Mouse (Mus musculus) midbrain, embryonic 16.5 days (tissue): Measurements from ENCODE around the gene Tesc. TPM values are rescaled to one million over a fixed set of nuclear protein-coding genes. Genes with fewer than 3 reads are reported as not detected.

Experiments used
- ATAC-seq: fragments of 200-750 bp; cut with Nextera tagmentation; 2 replicates; pipeline ENCODE4 v1.8.0; 2017; ENCODE audit warnings: moderate TSS enrichment
- H3K27ac ChIP-seq: fragments of 300-500 bp; sonication (generic); 2 replicates; pipeline ENCODE4 v1.5.1; 2014; ENCODE audit warnings: mild to moderate bottlenecking, low read length, mixed read lengths
- H3K27me3 ChIP-seq: fragments of 300-500 bp; sonication (generic); 2 replicates; pipeline ENCODE4 v1.6.1; 2014; ENCODE audit warnings: low read depth, low read length, mixed read lengths; ENCODE audit not compliant: control insufficient read depth, insufficient read depth
- H3K36me3 ChIP-seq: fragments of 300-500 bp; sonication (generic); 2 replicates; pipeline ENCODE4 v1.6.1; 2014; ENCODE audit warnings: mild to moderate bottlenecking, low read length, moderate library complexity, mixed read lengths; ENCODE audit not compliant: control insufficient read depth, insufficient read depth
- H3K4me1 ChIP-seq: fragments of 300-500 bp; sonication (generic); 2 replicates; pipeline ENCODE4 v1.6.1; 2014; ENCODE audit warnings: mild to moderate bottlenecking, low read length, mixed read lengths; ENCODE audit not compliant: control insufficient read depth, insufficient read depth
- H3K4me2 ChIP-seq: fragments of 300-500 bp; sonication (generic); 2 replicates; pipeline ENCODE4 v1.6.1; 2014; ENCODE audit warnings: mild to moderate bottlenecking, low read length, mixed read lengths
- H3K4me3 ChIP-seq: fragments of 300-500 bp; sonication (generic); 2 replicates; pipeline ENCODE4 v1.5.1; 2014; ENCODE audit warnings: low read depth, mild to moderate bottlenecking, low read length, moderate library complexity, mixed read lengths
- H3K9ac ChIP-seq: fragments of 300-500 bp; sonication (generic); 2 replicates; pipeline ENCODE4 v1.6.1; 2014; ENCODE audit warnings: low read depth, low read length, mixed read lengths
- H3K9me3 ChIP-seq: fragments of 300-500 bp; sonication (generic); replicated peaks from 2 replicates; pipeline ENCODE4 v1.6.1; 2014; ENCODE audit warnings: mild to moderate bottlenecking, low read length, mixed read lengths; ENCODE audit not compliant: control insufficient read depth, poor library complexity, severe bottlenecking
- WGBS: fragments of 180-500 bp; shearing (Covaris S2); extraction: QIAGEN DNeasy Blood & Tissue Kit; methylation state at CpG from one replicate; pipeline ENCODE4 v1.1.7; 2014; 5-methylcytosine and 5-hydroxymethylcytosine counted together
- polyA plus RNA-seq: library from polyadenylated mRNA; unstranded; fragments of >200 nt; fragmentation: Nextera tagmentation; extraction: Ambion mirVana; gene quantifications from 2 replicates; pipeline ENCODE4 v1.2.1, GENCODE M21; 2015

Gene Tesc
- polyA plus RNA-seq, 1 experiment from 2014 or later = 6.8 TPM

DNA sequence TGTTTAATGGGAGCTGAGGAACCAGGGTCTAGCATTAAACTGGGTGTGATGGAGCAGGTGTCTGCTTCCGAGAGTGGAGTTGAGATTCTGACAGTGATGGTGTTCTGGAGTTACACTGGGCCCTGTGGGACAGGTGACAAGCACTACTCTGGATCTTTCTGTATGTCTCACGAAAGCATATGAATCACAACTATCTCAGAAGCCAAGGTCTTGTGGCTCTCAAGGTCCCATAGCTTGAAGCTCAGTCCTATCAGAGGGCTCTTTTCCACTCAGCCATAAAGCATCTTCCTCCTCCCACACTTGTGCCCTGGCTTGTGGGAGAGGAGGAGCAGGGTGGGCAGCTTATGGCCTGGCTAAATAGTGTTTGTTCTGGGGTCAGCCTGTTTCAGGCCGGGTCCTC lies 36.6 kb upstream of the Tesc start:
- Histone ChIP-seq H3K4me1 (no peaks in the 10 kb centered on the region), H3K4me2 (no peak overlapping the region), H3K9me3 (no peaks in the 10 kb centered on the region), H3K36me3 (peaks cover 69% of the 10 kb centered on the region), H3K27ac (no peak overlapping the region), H3K4me3 (no peak overlapping the region), H3K27me3 (no peaks in the 10 kb centered on the region), H3K9ac (no peak overlapping the region)
- ATAC-seq = no peak
- 95% methylated on average over 3 of the region's 3 CpGs for WGBS

DNA sequence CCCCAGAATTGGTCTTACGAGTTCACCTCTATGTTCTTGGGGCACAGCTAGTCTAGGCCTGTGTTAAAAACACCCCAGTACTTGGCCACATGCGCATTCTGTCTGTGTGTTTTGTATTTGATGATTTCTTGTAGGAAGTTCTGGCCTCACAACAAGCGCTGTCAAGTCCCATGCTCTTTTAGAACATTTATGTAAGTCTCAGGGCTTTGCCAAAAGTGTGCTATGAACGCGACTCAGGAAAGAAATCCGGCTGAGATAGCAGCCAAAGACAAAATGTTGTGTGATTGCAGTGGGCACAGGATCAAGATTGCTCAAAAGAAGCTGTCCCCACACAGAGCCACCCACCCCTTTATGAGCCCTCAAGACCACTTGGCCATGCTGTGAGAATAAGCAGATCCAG lies 34.0 kb upstream of the Tesc start:
- Histone ChIP-seq H3K36me3 (peaks cover 59% of the 10 kb centered on the region), H3K4me1 (no peaks in the 10 kb centered on the region), H3K27me3 (no peaks in the 10 kb centered on the region), H3K27ac (no peak overlapping the region), H3K9ac (no peak overlapping the region), H3K4me2 (no peak overlapping the region), H3K4me3 (no peak overlapping the region), H3K9me3 (no peaks in the 10 kb centered on the region)
- ATAC-seq = no peak
- WGBS = 92% methylated on average over 6 of the region's 6 CpGs

DNA sequence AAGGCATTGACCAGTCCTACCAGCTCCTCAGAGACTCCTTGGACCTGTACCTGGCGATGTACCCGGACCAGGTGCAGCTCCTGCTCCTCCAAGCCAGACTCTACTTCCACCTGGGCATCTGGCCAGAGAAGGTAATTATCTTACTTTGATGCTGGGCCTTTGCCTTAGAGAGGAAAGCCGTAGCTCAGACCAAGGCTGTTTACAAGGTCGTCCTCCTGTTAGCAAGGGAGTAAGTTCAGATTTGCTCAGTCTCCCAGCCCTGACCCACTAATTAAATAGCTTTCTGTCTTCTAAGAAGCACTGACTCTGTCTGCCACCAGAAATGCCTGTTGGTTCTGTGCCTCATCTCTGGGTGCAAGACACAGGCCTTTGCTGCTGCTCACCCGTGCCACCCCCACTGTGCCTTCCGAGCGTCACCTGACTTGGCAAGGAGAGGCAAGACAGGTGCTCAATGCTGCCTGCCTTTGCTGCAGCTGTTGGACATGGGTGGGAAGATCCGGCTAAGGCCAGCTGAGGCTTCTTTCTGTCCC lies 32.1 kb upstream of the Tesc start:
- Histone ChIP-seq H3K36me3 (peaks cover 51% of the 10 kb centered on the region), H3K27me3 (no peaks in the 10 kb centered on the region), H3K27ac (no peak overlapping the region), H3K9ac (no peak overlapping the region), H3K4me2 (no peak overlapping the region), H3K9me3 (no peaks in the 10 kb centered on the region), H3K4me3 (no peak overlapping the region), H3K4me1 (no peaks in the 10 kb centered on the region)
- ATAC-seq = no peak
- 89% methylated on average over 8 of the region's 8 CpGs for WGBS

DNA sequence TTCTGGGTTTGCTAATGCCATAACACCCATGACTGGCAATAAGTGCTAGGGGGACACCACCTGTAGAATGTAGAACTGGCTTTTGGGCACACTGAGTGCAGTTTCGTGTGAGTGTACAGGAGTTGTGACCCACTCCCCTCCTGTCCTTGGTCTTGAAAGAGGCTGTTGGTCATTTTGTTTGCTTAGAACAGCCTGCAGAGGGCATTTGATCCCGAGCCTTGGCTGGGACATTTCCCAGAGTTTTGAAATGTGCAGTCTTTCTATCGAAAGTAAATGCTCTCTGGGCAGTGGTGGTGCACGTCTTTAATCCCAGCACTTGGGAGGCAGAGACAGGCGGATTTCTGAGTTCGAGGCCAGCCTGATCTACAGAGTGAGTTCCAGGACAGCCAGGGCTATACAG lies 31.6 kb upstream of the Tesc start:
- H3K9ac ChIP-seq = no peak overlapping the region
- H3K4me1 ChIP-seq = no peaks in the 10 kb centered on the region
- 90% methylated on average over 6 of the region's 6 CpGs for WGBS

DNA sequence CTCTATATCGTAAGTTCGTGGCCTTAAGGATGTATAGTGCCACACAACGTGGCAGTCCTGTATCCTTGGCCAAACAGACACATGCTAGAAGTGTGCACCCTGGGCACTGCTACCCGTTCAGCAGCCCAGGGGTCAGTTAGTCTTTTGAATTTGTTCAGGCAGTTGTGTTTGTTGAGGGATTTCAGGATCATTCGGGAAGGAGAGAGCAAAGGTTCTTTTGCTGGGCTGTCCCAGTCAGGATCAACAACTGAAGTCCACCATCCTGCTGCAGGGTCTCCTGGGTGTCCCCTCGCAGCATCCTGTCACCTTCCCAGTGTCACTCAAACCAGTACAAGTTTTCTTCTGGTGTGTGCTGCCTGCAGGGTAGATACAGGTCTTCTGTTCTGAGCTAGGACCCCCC lies 31.0 kb upstream of the Tesc start:
- 79% methylated on average over 6 of the region's 6 CpGs for WGBS
- no peak for ATAC-seq
- H3K9me3 ChIP-seq = no peaks in the 10 kb centered on the region
- H3K4me1 ChIP-seq = no peaks in the 10 kb centered on the region
- no peak overlapping the region for H3K9ac ChIP-seq
- no peak overlapping the region for H3K4me2 ChIP-seq
- no peak overlapping the region for H3K27ac ChIP-seq
- H3K27me3 ChIP-seq = no peaks in the 10 kb centered on the region
- H3K36me3 ChIP-seq = peaks cover 46% of the 10 kb centered on the region
- no peak overlapping the region for H3K4me3 ChIP-seq

More for the DNA sequence above, 31.6 kb upstream of the Tesc start:
- Histone ChIP-seq H3K36me3 (peaks cover 47% of the 10 kb centered on the region), H3K9me3 (no peaks in the 10 kb centered on the region), H3K27me3 (no peaks in the 10 kb centered on the region), H3K4me3 (no peak overlapping the region), H3K4me2 (no peak overlapping the region), H3K27ac (no peak overlapping the region)
- no peak for ATAC-seq

DNA sequence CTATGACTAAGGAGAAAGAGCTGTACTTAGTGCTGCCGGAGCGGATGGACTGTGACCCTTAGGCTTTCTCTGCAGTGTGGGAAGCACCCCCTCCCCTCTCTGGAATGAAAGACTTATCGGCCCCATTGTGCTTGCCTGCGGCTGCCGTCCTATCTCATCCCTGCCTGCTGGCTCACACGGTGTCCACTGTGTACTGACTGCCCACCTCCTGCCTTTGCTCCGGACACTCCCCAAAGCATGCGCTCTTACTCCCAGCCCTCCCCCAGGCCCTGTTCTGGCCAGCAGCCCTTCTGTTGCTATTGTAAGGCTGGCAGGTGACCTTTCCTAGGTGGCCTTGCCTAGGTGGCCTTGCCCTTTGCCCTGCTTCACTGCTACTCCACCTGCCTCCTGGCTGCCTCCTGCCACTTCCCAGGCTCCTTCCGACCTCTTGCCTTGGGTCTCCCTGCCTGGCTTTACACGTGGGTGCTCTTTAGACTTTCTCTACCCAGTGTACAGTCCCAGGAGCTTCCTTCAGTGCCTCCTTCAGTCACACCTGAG lies 30.0 kb upstream of the Tesc start:
- no peak overlapping the region for H3K9ac ChIP-seq
- H3K9me3 ChIP-seq = no peaks in the 10 kb centered on the region
- no peak for ATAC-seq
- no peak overlapping the region for H3K4me2 ChIP-seq
- H3K27ac ChIP-seq = no peak overlapping the region
- H3K27me3 ChIP-seq = no peaks in the 10 kb centered on the region
- 41% methylated on average over 10 of the region's 10 CpGs for WGBS
- H3K36me3 ChIP-seq = peaks cover 43% of the 10 kb centered on the region
- no peaks in the 10 kb centered on the region for H3K4me1 ChIP-seq
- no peak overlapping the region for H3K4me3 ChIP-seq

DNA sequence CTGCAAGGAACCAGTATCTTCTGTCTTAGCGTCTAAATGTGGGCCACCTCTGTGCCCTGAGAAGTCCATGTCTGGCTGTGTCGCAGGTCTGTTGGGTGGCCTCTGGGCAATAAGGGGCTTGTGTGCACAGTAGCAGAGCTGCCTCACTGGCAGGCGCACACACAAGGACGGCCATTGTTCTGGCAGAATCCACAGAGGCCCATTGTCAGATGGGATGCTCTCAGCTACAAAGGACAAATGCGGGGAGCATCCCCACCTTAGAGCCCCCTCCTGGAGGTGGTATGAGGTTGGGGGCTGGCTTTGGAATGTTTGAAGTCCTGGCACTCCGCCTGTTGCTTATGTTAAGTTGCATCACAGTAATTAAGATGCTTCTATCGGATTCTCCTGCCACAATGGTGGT lies 28.5 kb upstream of the Tesc start:
- 79% methylated on average over 7 of the region's 7 CpGs for WGBS
- Histone ChIP-seq H3K4me2 (no peak overlapping the region), H3K36me3 (peaks cover 50% of the 10 kb centered on the region), H3K27ac (no peak overlapping the region), H3K9me3 (no peaks in the 10 kb centered on the region), H3K4me3 (no peak overlapping the region), H3K27me3 (no peaks in the 10 kb centered on the region), H3K9ac (no peak overlapping the region), H3K4me1 (no peaks in the 10 kb centered on the region)
- ATAC-seq = no peak

DNA sequence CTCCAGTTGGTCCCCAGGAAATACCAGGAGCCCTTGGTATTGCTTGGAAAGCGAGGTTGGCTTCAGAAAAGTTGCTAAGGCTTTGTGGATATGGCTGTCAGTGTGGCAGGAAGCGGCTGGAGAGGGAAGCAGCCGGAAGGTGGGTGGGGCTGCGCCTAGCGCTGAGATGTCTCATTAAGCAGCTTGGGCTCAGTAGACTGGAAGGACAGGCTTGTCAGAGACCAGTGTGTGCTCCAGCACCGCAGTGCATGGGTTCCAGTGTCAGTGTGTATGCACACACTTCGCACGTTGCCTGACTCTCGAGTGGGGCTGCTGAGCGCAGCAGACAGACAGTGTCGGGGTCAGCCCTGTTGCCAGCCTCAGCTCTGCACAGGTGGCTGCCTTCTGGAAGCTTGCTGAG lies 28.0 kb upstream of the Tesc start:
- H3K27ac ChIP-seq = no peak overlapping the region
- no peak overlapping the region for H3K4me2 ChIP-seq
- no peak for ATAC-seq
- H3K4me1 ChIP-seq = no peaks in the 10 kb centered on the region
- peaks cover 46% of the 10 kb centered on the region for H3K36me3 ChIP-seq
- no peaks in the 10 kb centered on the region for H3K27me3 ChIP-seq
- no peaks in the 10 kb centered on the region for H3K9me3 ChIP-seq
- H3K4me3 ChIP-seq = no peak overlapping the region
- H3K9ac ChIP-seq = no peak overlapping the region
- WGBS = 82% methylated on average over 11 of the region's 11 CpGs

DNA sequence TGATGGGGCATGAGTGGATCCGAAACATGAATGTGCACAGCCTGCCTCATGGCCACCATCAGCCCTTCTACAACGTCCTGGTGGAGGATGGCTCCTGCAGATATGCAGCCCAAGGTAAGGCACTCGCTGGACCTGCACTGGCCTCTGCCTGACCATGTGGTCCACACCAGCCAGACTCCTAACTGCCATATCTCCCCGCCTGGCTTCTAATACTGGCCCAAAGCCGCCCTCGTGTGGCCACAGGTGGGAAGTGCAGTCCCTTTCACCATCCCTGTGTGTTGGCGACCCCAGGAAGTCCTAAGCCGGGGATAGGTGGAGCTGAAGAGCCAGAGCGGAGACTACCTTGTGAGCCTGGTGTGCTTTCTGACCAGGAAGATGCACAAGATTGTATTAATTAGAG lies 25.5 kb upstream of the Tesc start:
- no peaks in the 10 kb centered on the region for H3K4me1 ChIP-seq
- no peak overlapping the region for H3K9ac ChIP-seq
- H3K36me3 ChIP-seq = peaks cover 42% of the 10 kb centered on the region
- no peaks in the 10 kb centered on the region for H3K9me3 ChIP-seq
- no peak overlapping the region for H3K4me3 ChIP-seq
- H3K27ac ChIP-seq = no peak overlapping the region
- no peak overlapping the region for H3K4me2 ChIP-seq
- ATAC-seq = peak; percentile 30; the same call in 1 of the 2 replicates
- WGBS = 30% methylated on average over 9 of the region's 9 CpGs
- no peaks in the 10 kb centered on the region for H3K27me3 ChIP-seq
